Mouse (Mus musculus) urinary bladder, postnatal 14 days (tissue): ENCODE data around the gene Rgp1.

Experiments
- DNase-seq: peaks from one replicate; pipeline ENCODE4 v3.0.0; 2021; ENCODE audit warnings: low spot score

Rgp1 gene

GRCm38 (mm10) chr4:43636751-43637150, 58.2 kb downstream of the Rgp1 start:
- no peak for DNase-seq
